Mouse (Mus musculus): ENCODE measurements at regions not wholly inside any gene's neighbourhood (a gene's known extent, or its start where the extent isn't known, plus 50 kb on each side); places are given as distances from the start of the nearest gene placed in this dataset.

- DNase-seq, result no peak
Observed at GRCm38 (mm10) chr4:142292334-142292733, 53.1 kb upstream of the Kazn start.

GRCm38 (mm10) chr4:142291366-142291765 is 52.2 kb upstream of the Kazn start:
- DNase-seq, result peak; percentile 33
